Mouse (Mus musculus) forebrain, embryonic 11.5 days (tissue): Measurements from ENCODE around the gene Garem2. TPM values are rescaled to one million over a fixed set of nuclear protein-coding genes. Genes with fewer than 3 reads are reported as not detected.

Experiments used
- ATAC-seq: fragments of 200-750 bp; cut with Nextera tagmentation; replicated peaks from 2 replicates; pipeline ENCODE4 v1.8.0; 2017; ENCODE audit warnings: moderate TSS enrichment; ENCODE audit not compliant: low FRiP score
- DNase-seq: peaks from one replicate; pipeline ENCODE4 v3.0.0-alpha.2; 2017; ENCODE audit warnings: low spot score
- H3K27ac ChIP-seq: fragments of 300-500 bp; sonication (generic); 2 replicates; pipeline ENCODE4 v1.5.1; 2014; ENCODE audit warnings: low read depth, low read length
- H3K27me3 ChIP-seq: fragments of 300-500 bp; sonication (generic); 2 replicates; pipeline ENCODE4 v1.6.1; 2014; ENCODE audit warnings: mild to moderate bottlenecking, low read length, mixed read lengths; ENCODE audit not compliant: control insufficient read depth, insufficient read depth
- H3K36me3 ChIP-seq: fragments of 300-500 bp; sonication (generic); 2 replicates; pipeline ENCODE4 v1.6.1; 2014; ENCODE audit warnings: mild to moderate bottlenecking, low read length, moderate library complexity, mixed read lengths; ENCODE audit not compliant: control insufficient read depth, insufficient read depth
- H3K4me1 ChIP-seq: fragments of 300-500 bp; sonication (generic); replicated peaks from 2 replicates; pipeline ENCODE4 v1.6.1; 2014; ENCODE audit warnings: low read length, mixed read lengths; ENCODE audit not compliant: control insufficient read depth, insufficient read depth
- H3K4me2 ChIP-seq: fragments of 300-500 bp; sonication (generic); 2 replicates; pipeline ENCODE4 v1.6.1; 2014; ENCODE audit warnings: low read depth, mild to moderate bottlenecking, low read length, moderate library complexity, mixed read lengths; ENCODE audit not compliant: severe bottlenecking
- H3K4me3 ChIP-seq: fragments of 300-500 bp; sonication (generic); 2 replicates; pipeline ENCODE4 v1.5.1; 2014; ENCODE audit warnings: low read depth, low read length
- H3K9ac ChIP-seq: fragments of 300-500 bp; sonication (generic); 2 replicates; pipeline ENCODE4 v1.6.1; 2014; ENCODE audit warnings: low read length
- H3K9me3 ChIP-seq: fragments of 300-500 bp; sonication (generic); 2 replicates; pipeline ENCODE4 v1.6.1; 2016; ENCODE audit warnings: low read length, mixed read lengths; ENCODE audit not compliant: control insufficient read depth
- WGBS: fragments of 180-500 bp; shearing (Covaris S2); extraction: QIAGEN DNeasy Blood & Tissue Kit; methylation state at CpG from one replicate; pipeline ENCODE4 v1.1.7; 2014; 5-methylcytosine and 5-hydroxymethylcytosine counted together
- polyA plus RNA-seq: library from polyadenylated mRNA; unstranded; fragments of >200 nt; fragmentation: Nextera tagmentation; extraction: Ambion mirVana; gene quantifications from 2 replicates; pipeline ENCODE4 v1.2.1, GENCODE M21; 2014

Gene Garem2
- polyA plus RNA-seq, 1 experiment from 2014 or later, result 17.2 TPM

GRCm38 (mm10) chr5:30094399-30094798 lies 10.6 kb upstream of the Garem2 start:
- H3K27me3 ChIP-seq, result no peaks in the 10 kb centered on the region
- no peak overlapping the region for H3K4me3 ChIP-seq
- no peak overlapping the region for H3K4me2 ChIP-seq
- no peak overlapping the region for H3K9ac ChIP-seq
- 61% methylated on average over 2 of the region's 2 CpGs for WGBS
- no peaks in the 10 kb centered on the region for H3K9me3 ChIP-seq
- no peaks in the 10 kb centered on the region for H3K36me3 ChIP-seq
- no peak for ATAC-seq
- H3K4me1 ChIP-seq, result no peaks in the 10 kb centered on the region
- DNase-seq, result no peak
- H3K27ac ChIP-seq, result no peak overlapping the region

- ATAC-seq, result no peak
- no peak overlapping the region for H3K4me3 ChIP-seq
- 75% methylated on average over 6 of the region's 6 CpGs for WGBS
These were observed 9.2 kb upstream of the Garem2 start for GRCm38 (mm10) chr5:30095731-30096130.

GRCm38 (mm10) chr5:30098260-30098659 lies 6.7 kb upstream of the Garem2 start:
- H3K9ac ChIP-seq, result no peak overlapping the region
- no peaks in the 10 kb centered on the region for H3K27me3 ChIP-seq
- H3K9me3 ChIP-seq, result no peaks in the 10 kb centered on the region
- no peak overlapping the region for H3K4me2 ChIP-seq
- no peak overlapping the region for H3K27ac ChIP-seq
- WGBS, result 78% methylated on average over 1 of the region's 1 CpGs
- H3K4me3 ChIP-seq, result no peak overlapping the region
- H3K4me1 ChIP-seq, result no peaks in the 10 kb centered on the region
- ATAC-seq (no peak), DNase-seq (no peak)
- H3K36me3 ChIP-seq, result no peaks in the 10 kb centered on the region

More at GRCm38 (mm10) chr5:30095731-30096130, 9.2 kb upstream of the Garem2 start:
- Histone ChIP-seq H3K4me2 (no peak overlapping the region), H3K9me3 (no peaks in the 10 kb centered on the region), H3K27me3 (no peaks in the 10 kb centered on the region), H3K9ac (no peak overlapping the region), H3K36me3 (no peaks in the 10 kb centered on the region), H3K27ac (no peak overlapping the region), H3K4me1 (no peaks in the 10 kb centered on the region)
- DNase-seq, result no peak

- no peaks in the 10 kb centered on the region for H3K36me3 ChIP-seq
- H3K27ac ChIP-seq, result no peak overlapping the region
- no peak for ATAC-seq
- peaks cover 18% of the 10 kb centered on the region for H3K4me1 ChIP-seq
- H3K27me3 ChIP-seq, result no peaks in the 10 kb centered on the region; the same call in 1 of the 2 replicates
- H3K9me3 ChIP-seq, result no peaks in the 10 kb centered on the region
- no peak overlapping the region for H3K4me2 ChIP-seq
- no peak overlapping the region for H3K9ac ChIP-seq
- no peak overlapping the region for H3K4me3 ChIP-seq
- no peak for DNase-seq
- WGBS, result 85% methylated on average over 3 of the region's 3 CpGs
These were observed 1.6 kb upstream of the Garem2 start for GRCm38 (mm10) chr5:30103340-30103739.

- under 1% methylated on average over 12 of the region's 12 CpGs for WGBS
- no peaks in the 10 kb centered on the region for H3K36me3 ChIP-seq
- H3K4me2 ChIP-seq, result peak overlapping the region; percentile 99
- H3K9me3 ChIP-seq, result no peaks in the 10 kb centered on the region
- H3K9ac ChIP-seq, result no peak overlapping the region
- ATAC-seq, result 0 out of 2 replicates have a peak, but pooled peaks have one; percentile 22
- H3K27me3 ChIP-seq, result no peaks in the 10 kb centered on the region; the same call in 1 of the 2 replicates
- no peak overlapping the region for H3K27ac ChIP-seq
- peak overlapping the region; percentile 62 for H3K4me3 ChIP-seq
- peak; percentile 87 for DNase-seq
- H3K4me1 ChIP-seq, result peaks cover 18% of the 10 kb centered on the region
These were observed 622 bp upstream of the Garem2 start for GRCm38 (mm10) chr5:30104339-30104738.

- H3K27ac ChIP-seq, result peak within 1 kb of the TSS; percentile 60
- H3K4me1 ChIP-seq, result peaks cover 30% of the 10 kb centered on the region
- H3K27me3 ChIP-seq, result no peaks in the 10 kb centered on the region; the same call in 1 of the 2 replicates
- H3K9me3 ChIP-seq, result no peaks in the 10 kb centered on the region
- peak within 1 kb of the TSS; percentile 62 for H3K4me3 ChIP-seq
- H3K4me2 ChIP-seq, result peak within 1 kb of the TSS; percentile 99
- H3K9ac ChIP-seq, result peak within 1 kb of the TSS; percentile 85
- ATAC-seq (peak; percentile 50), DNase-seq (peak; percentile 86)
- H3K36me3 ChIP-seq, result no peaks in the 10 kb centered on the region
- under 1% methylated on average over 29 of the region's 29 CpGs for WGBS
These were observed 823 bp downstream of the Garem2 start, which contains the start of gene 3110082J24Rik for GRCm38 (mm10) chr5:30105668-30106300. TSS of gene 3110082J24Rik (minus strand) at chr5:30106086.

GRCm38 (mm10) chr5:30106756-30107155 lies 1.8 kb downstream of the Garem2 start:
- H3K27ac ChIP-seq, result peak overlapping the region; percentile 60

GRCm38 (mm10) chr5:30107186-30107585 lies 2.2 kb downstream of the Garem2 start:
- Histone ChIP-seq H3K27me3 (peaks cover 3% of the 10 kb centered on the region; the same call in 1 of the 2 replicates), H3K4me1 (peaks cover 37% of the 10 kb centered on the region)
- peak; percentile 59 for ATAC-seq

More at GRCm38 (mm10) chr5:30106756-30107155, 1.8 kb downstream of the Garem2 start:
- H3K4me2 ChIP-seq, result peak overlapping the region; percentile 99
- no peaks in the 10 kb centered on the region for H3K9me3 ChIP-seq
- peak overlapping the region; percentile 85 for H3K9ac ChIP-seq
- H3K4me1 ChIP-seq, result peaks cover 35% of the 10 kb centered on the region
- DNase-seq, result peak; percentile 45
- peak overlapping the region; percentile 62 for H3K4me3 ChIP-seq
- H3K36me3 ChIP-seq, result no peaks in the 10 kb centered on the region
- ATAC-seq, result no peak
- no peaks in the 10 kb centered on the region; the same call in 1 of the 2 replicates for H3K27me3 ChIP-seq
- WGBS, result 5% methylated on average over 2 of the region's 2 CpGs

More at GRCm38 (mm10) chr5:30107186-30107585, 2.2 kb downstream of the Garem2 start:
- no peaks in the 10 kb centered on the region for H3K36me3 ChIP-seq
- peak overlapping the region; percentile 60 for H3K27ac ChIP-seq
- H3K9ac ChIP-seq, result peak overlapping the region; percentile 85
- peak overlapping the region; percentile 62 for H3K4me3 ChIP-seq
- H3K4me2 ChIP-seq, result peak overlapping the region; percentile 99
- WGBS, result 3% methylated on average over 7 of the region's 7 CpGs
- H3K9me3 ChIP-seq, result no peaks in the 10 kb centered on the region
- peak; percentile 79 for DNase-seq
